Comparison of ENCODE assay signal across 9 mouse cellular contexts in the genomic region with DNA sequence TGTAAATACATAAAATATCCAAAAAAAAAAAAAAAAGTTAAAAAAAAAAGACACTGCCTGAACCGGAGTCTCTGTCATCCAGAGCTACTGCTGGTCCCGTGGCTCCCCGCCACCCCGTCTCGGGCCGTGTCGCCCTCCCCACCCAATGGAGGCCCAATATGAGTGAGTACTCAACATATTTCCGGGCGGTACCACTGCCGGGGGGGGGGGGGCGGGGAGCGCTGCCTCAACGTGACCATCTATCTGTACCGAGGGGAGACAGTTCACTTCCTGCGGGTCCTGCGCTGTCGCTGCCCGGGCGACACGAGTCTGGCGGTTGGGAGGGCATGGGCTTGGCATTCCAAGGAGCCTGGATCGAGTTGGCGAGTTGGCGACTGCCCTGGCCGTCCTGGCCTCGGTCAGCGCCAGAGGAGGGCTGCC. TPM values are rescaled to one million over a fixed set of nuclear protein-coding genes. Genes with fewer than 3 reads are reported as not detected.
DNase-seq lines count a peak whose midpoint lies in the region; ATAC-seq and TF ChIP-seq lines count a peak whose summit lies in the region.
"Had no signal": no experiment of that assay in that cellular context is flagged by ENCODE, and none has a peak within 500 bp of the region (broad histone marks: within the 10 kb centered on the region; RNA-seq: fewer than 3 reads in every experiment).

No protein-coding gene starts in this region.

- WGBS in heart, postnatal 0 days, result 20% methylated on average over 26 of the region's 27 CpGs
- 29% methylated on average over 27 of the region's 27 CpGs for WGBS in hindbrain, embryonic 10.5 days
- WGBS in stomach, postnatal 0 days, result 21% methylated on average over 23 of the region's 27 CpGs

- peak; percentile 17; the same call in 1 of the 2 replicates for ATAC-seq in heart, postnatal 0 days (ENCODE audit: insufficient read depth, low read depth)
- ATAC-seq in activated CD4-positive, CD25-positive, alpha-beta regulatory T cell, adult 4 months, result peak; percentile 92
- 0 out of 2 replicates have a peak, but pooled peaks have one; percentile 21 for ATAC-seq in stomach, postnatal 0 days (ENCODE audit: low FRiP score, low TSS enrichment)

- peak overlapping the region; percentile 65 for H3K4me2 ChIP-seq in heart, postnatal 0 days (ENCODE audit: low read depth, low read length)
- H3K4me2 ChIP-seq in stomach, postnatal 0 days (replicated peaks; ENCODE audit: low read depth), result peak overlapping the region; percentile 51

- no peak overlapping the region for H3K27ac ChIP-seq in heart, postnatal 0 days (ENCODE audit: low read depth)
- H3K27ac ChIP-seq in hindbrain, embryonic 10.5 days, result 0 out of 2 replicates have a peak overlapping the region, but pooled peaks have one; percentile 46
- H3K27ac ChIP-seq in stomach, postnatal 0 days (replicated peaks), result no peak overlapping the region

- H3K36me3 ChIP-seq in heart, postnatal 0 days (replicated peaks; ENCODE audit: control insufficient read depth, insufficient read depth, low read length), result no peaks in the 10 kb centered on the region
- no peaks in the 10 kb centered on the region for H3K36me3 ChIP-seq in hindbrain, embryonic 10.5 days
- H3K36me3 ChIP-seq in stomach, postnatal 0 days (ENCODE audit: control insufficient read depth, insufficient read depth, low read length), result no peaks in the 10 kb centered on the region

- no peaks in the 10 kb centered on the region for H3K27me3 ChIP-seq in heart, postnatal 0 days (ENCODE audit: control insufficient read depth, insufficient read depth, low read length)
- peaks cover 16% of the 10 kb centered on the region for H3K27me3 ChIP-seq in hindbrain, embryonic 10.5 days (ENCODE audit: insufficient read depth, poor library complexity, severe bottlenecking)
- no peaks in the 10 kb centered on the region for H3K27me3 ChIP-seq in stomach, postnatal 0 days (ENCODE audit: control insufficient read depth, insufficient read depth, low read length)

- H3K4me1 ChIP-seq in heart, postnatal 0 days (ENCODE audit: control insufficient read depth, insufficient read depth), result no peaks in the 10 kb centered on the region
- H3K4me1 ChIP-seq in hindbrain, embryonic 10.5 days (replicated peaks), result peaks cover 8% of the 10 kb centered on the region
- H3K4me1 ChIP-seq in stomach, postnatal 0 days (replicated peaks; ENCODE audit: control insufficient read depth, insufficient read depth), result no peaks in the 10 kb centered on the region

- intact Hi-C loops in heart, postnatal 14 days (cut with DNase I), result no loop called here

- H3K4me3 ChIP-seq in heart, postnatal 0 days (ENCODE audit: low read depth, low read length), result peak overlapping the region; percentile 32
- H3K4me3 ChIP-seq in hindbrain, embryonic 10.5 days, result peak overlapping the region; percentile 43
- peak overlapping the region; percentile 25 for H3K4me3 ChIP-seq in stomach, postnatal 0 days (ENCODE audit: low read depth, low read length)

- H3K9ac ChIP-seq in heart, postnatal 0 days (replicated peaks; ENCODE audit: low read depth, low read length), result no peak overlapping the region
- H3K9ac ChIP-seq in stomach, postnatal 0 days (ENCODE audit: low read length), result no peak overlapping the region

- no peaks in the 10 kb centered on the region for H3K9me3 ChIP-seq in heart, postnatal 0 days (replicated peaks; ENCODE audit: control insufficient read depth, low read length)
- no peaks in the 10 kb centered on the region for H3K9me3 ChIP-seq in hindbrain, embryonic 10.5 days
- no peaks in the 10 kb centered on the region for H3K9me3 ChIP-seq in stomach, postnatal 0 days (ENCODE audit: control insufficient read depth, low read length)

- no peak for TF ChIP-seq CTCF in heart, postnatal 0 days (IDR thresholded peaks at IDR 0.05; ENCODE audit: low read depth)
- no peak for TF ChIP-seq CTCF in stomach, postnatal 0 days (IDR thresholded peaks at IDR 0.05; ENCODE audit: low read depth)

- TF ChIP-seq EP300 in heart, postnatal 0 days (IDR thresholded peaks at IDR 0.05; ENCODE audit: low read depth), result no peak
- TF ChIP-seq EP300 in stomach, postnatal 0 days (optimal IDR thresholded peaks at IDR 0.05), result no peak

- DNase-seq in heart, postnatal 0 days (ENCODE audit: low spot score), result no peak
- no peak for DNase-seq in heart, postnatal 14 days
- no peak for DNase-seq in hindbrain, embryonic 10.5 days (ENCODE audit: low spot score)
- DNase-seq in lung, postnatal 10 days, result peak; percentile 13
- DNase-seq in stomach, postnatal 0 days (ENCODE audit: low spot score), result peak; percentile 23
- no peak for DNase-seq in cerebellum, postnatal 4 days (ENCODE audit: low spot score in 2 of 2)
- DNase-seq in layer of hippocampus, adult 9-10 months (ENCODE audit: low spot score), result no peak

RNA-seq across cellular contexts. Expression of a gene that starts 15.7 kb away (rescaled TPM):
- total RNA-seq in heart, postnatal 0 days (2014; rRNA removed; ENCODE audit: low replicate concordance), result 1.0 and 1.5 TPM in 2 replicates
- 0.82 and 0.83 TPM in 2 replicates for polyA plus RNA-seq in heart, postnatal 0 days (2015; fragmentation: Nextera tagmentation; extraction: Ambion mirVana)
- total RNA-seq in heart, postnatal 14 days (2021), result under 1 TPM; 0.45 to 0.68 TPM
- 1 to 10 TPM; 2.6 to 3.4 TPM for polyA plus RNA-seq in activated CD4-positive, CD25-positive, alpha-beta regulatory T cell, adult 4 months (2017; shearing (Covaris generic))
- polyA plus RNA-seq in hindbrain, embryonic 10.5 days (2016; fragmentation: Nextera tagmentation; extraction: Ambion mirVana), result 0.20 and 0.46 TPM in 2 replicates
- polyA plus RNA-seq in stomach, postnatal 0 days (2015; fragmentation: Nextera tagmentation; extraction: Ambion mirVana), result 1.4 and 1.6 TPM in 2 replicates

RNA-seq across cellular contexts. Expression of a gene that starts 20.6 kb away (rescaled TPM):
- 22.4 and 27.3 TPM in 2 replicates for total RNA-seq in heart, postnatal 0 days (2014; rRNA removed; ENCODE audit: low replicate concordance)
- polyA plus RNA-seq in heart, postnatal 0 days (2015; fragmentation: Nextera tagmentation; extraction: Ambion mirVana), result 21.8 and 23.3 TPM in 2 replicates
- total RNA-seq in heart, postnatal 14 days (2021), result 10 to 100 TPM; 20.6 to 23.5 TPM
- 10 to 100 TPM; 11.6 to 14.8 TPM for polyA plus RNA-seq in activated CD4-positive, CD25-positive, alpha-beta regulatory T cell, adult 4 months (2017; shearing (Covaris generic))
- 22.6 and 25.1 TPM in 2 replicates for polyA plus RNA-seq in hindbrain, embryonic 10.5 days (2016; fragmentation: Nextera tagmentation; extraction: Ambion mirVana)
- 11.7 and 12.1 TPM in 2 replicates for polyA plus RNA-seq in stomach, postnatal 0 days (2015; fragmentation: Nextera tagmentation; extraction: Ambion mirVana)

RNA-seq across cellular contexts. Expression of a gene that starts 21.2 kb away (rescaled TPM):
- not detected in 2 replicates for total RNA-seq in heart, postnatal 0 days (2014; rRNA removed; ENCODE audit: low replicate concordance)
- polyA plus RNA-seq in heart, postnatal 0 days (2015; fragmentation: Nextera tagmentation; extraction: Ambion mirVana), result 0.63 and 0.74 TPM in 2 replicates
- total RNA-seq in heart, postnatal 14 days (2021), result not detected
- polyA plus RNA-seq in activated CD4-positive, CD25-positive, alpha-beta regulatory T cell, adult 4 months (2017; shearing (Covaris generic)), result not detected
- 0.55 and 0.68 TPM in 2 replicates for polyA plus RNA-seq in hindbrain, embryonic 10.5 days (2016; fragmentation: Nextera tagmentation; extraction: Ambion mirVana)
- polyA plus RNA-seq in stomach, postnatal 0 days (2015; fragmentation: Nextera tagmentation; extraction: Ambion mirVana), result 0.72 and 1.1 TPM in 2 replicates

RNA-seq across cellular contexts. Expression of a gene that starts 31.8 kb away (rescaled TPM):
- not detected in 2 replicates for total RNA-seq in heart, postnatal 0 days (2014; rRNA removed; ENCODE audit: low replicate concordance)
- not detected in 2 replicates for polyA plus RNA-seq in heart, postnatal 0 days (2015; fragmentation: Nextera tagmentation; extraction: Ambion mirVana)
- not detected for total RNA-seq in heart, postnatal 14 days (2021)
- 1 to 10 TPM; 2.7 to 3.1 TPM for polyA plus RNA-seq in activated CD4-positive, CD25-positive, alpha-beta regulatory T cell, adult 4 months (2017; shearing (Covaris generic))
- 0.10 and 0.21 TPM in 2 replicates for polyA plus RNA-seq in hindbrain, embryonic 10.5 days (2016; fragmentation: Nextera tagmentation; extraction: Ambion mirVana)
- polyA plus RNA-seq in stomach, postnatal 0 days (2015; fragmentation: Nextera tagmentation; extraction: Ambion mirVana), result 0.08 and 0.12 TPM in 2 replicates
- total RNA-seq: adrenal gland, postnatal 36 days had no signal

RNA-seq across cellular contexts. Expression of a gene that starts 48.8 kb away (rescaled TPM):
- total RNA-seq in heart, postnatal 0 days (2014; rRNA removed; ENCODE audit: low replicate concordance), result 0.11 TPM in 1 of 2 replicates, not detected in the other
- polyA plus RNA-seq in heart, postnatal 0 days (2015; fragmentation: Nextera tagmentation; extraction: Ambion mirVana), result 0.08 and 0.23 TPM in 2 replicates
- total RNA-seq in heart, postnatal 14 days (2021), result not detected
- polyA plus RNA-seq in activated CD4-positive, CD25-positive, alpha-beta regulatory T cell, adult 4 months (2017; shearing (Covaris generic)), result under 1 TPM in 1 of 2 experiments, not detected in 1; 0.16 TPM
- polyA plus RNA-seq in hindbrain, embryonic 10.5 days (2016; fragmentation: Nextera tagmentation; extraction: Ambion mirVana), result 1.6 and 2.8 TPM in 2 replicates
- 0.81 and 0.90 TPM in 2 replicates for polyA plus RNA-seq in stomach, postnatal 0 days (2015; fragmentation: Nextera tagmentation; extraction: Ambion mirVana)
- total RNA-seq: adrenal gland, postnatal 36 days had no signal

Comparison
In these comparisons a context has a peak if more than half of its experiments do, and no peak if none do; other contexts are left out.
1. ATAC-seq: peak in every context shown above with its lines; median percentile 92 in activated CD4-positive, CD25-positive, alpha-beta regulatory T cell, adult 4 months; 21 in stomach, postnatal 0 days; 17 in heart, postnatal 0 days.
2. DNase-seq: peak in lung, postnatal 10 days (single experiment) and stomach, postnatal 0 days (single experiment); none in heart, postnatal 0 days (single experiment), heart, postnatal 14 days (0 of 2), hindbrain, embryonic 10.5 days (single experiment), cerebellum, postnatal 4 days (0 of 2) and layer of hippocampus, adult 9-10 months (single experiment).
3. Peak in every context shown above with its lines, with median percentiles within 50 percentile points of each other: H3K4me3 ChIP-seq.